Mouse (Mus musculus): ENCODE measurements at regions not wholly inside any gene's neighbourhood (a gene's known extent, or its start where the extent isn't known, plus 50 kb on each side); places are given as distances from the start of the nearest gene placed in this dataset.

DNA sequence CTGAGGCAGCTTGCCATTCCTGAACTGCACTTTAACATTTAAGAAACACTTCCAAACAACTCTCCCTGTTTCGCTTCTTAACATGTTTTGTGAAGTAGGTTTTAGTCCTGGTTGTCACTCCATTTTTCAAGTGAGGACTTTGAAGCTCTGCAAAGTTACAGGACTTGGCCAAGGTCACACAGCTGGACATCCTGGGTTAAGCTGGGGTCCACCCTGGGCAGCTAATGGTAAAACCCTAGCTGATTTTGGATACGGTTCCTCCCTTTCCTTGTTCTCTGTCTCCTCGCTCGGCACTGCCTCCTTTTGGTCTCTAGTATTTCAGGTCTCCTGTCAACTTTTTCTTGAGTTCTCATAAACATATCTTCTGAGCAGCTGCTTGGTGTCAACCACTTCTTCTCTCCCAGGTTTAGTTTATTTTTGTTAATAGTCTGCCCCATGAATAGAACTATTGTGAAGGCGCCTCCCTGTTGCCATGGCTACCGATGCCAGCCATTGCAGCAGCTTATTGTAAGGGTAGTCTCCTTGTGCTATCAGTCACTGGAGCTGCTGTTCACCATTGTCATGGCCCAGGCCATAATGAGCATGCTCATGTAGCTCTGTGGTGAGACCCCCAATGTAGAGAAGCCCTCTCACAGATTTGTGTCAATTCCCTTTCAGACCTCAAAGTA is 292.5 kb downstream of the Tmem38b start:
- TF ChIP-seq CTCF (IDR thresholded peaks at IDR 0.05; ENCODE audit: low read depth) (no peak), EP300 (optimal IDR thresholded peaks at IDR 0.05) (no peak)

All from stomach, postnatal 0 days (tissue).